Mouse (Mus musculus): ENCODE data around the gene Msmo1.

The Msmo1 gene

GRCm38 (mm10) chr8:64711544-64711943 lies 22.0 kb downstream of the Msmo1 start:
- no peak for DNase-seq (ENCODE audit: low spot score in 2 of 2)

- DNase-seq (ENCODE audit: low spot score in 2 of 2): no peak
These were observed 26.1 kb downstream of the Msmo1 start for GRCm38 (mm10) chr8:64707481-64707880.

- no peak for DNase-seq (ENCODE audit: low spot score in 2 of 2)
These were observed 30.4 kb downstream of the Msmo1 start for GRCm38 (mm10) chr8:64703191-64703590.

- DNase-seq (ENCODE audit: low spot score in 2 of 2): peak in 1 of 2 experiments; percentile 2
These were observed 40.9 kb downstream of the Msmo1 start, which contains the start of gene Cpe for GRCm38 (mm10) chr8:64692651-64693201. Cpe (minus strand) TSS chr8:64693054.

- no peak for DNase-seq (ENCODE audit: low spot score in 2 of 2)
These were observed 41.8 kb downstream of the Msmo1 start for GRCm38 (mm10) chr8:64691591-64692401.

GRCm38 (mm10) chr8:64690845-64691244 lies 42.7 kb downstream of the Msmo1 start:
- no peak for DNase-seq (ENCODE audit: low spot score in 2 of 2)

- DNase-seq (ENCODE audit: low spot score in 2 of 2): no peak
These were observed 43.3 kb downstream of the Msmo1 start for GRCm38 (mm10) chr8:64690306-64690705.

- DNase-seq (ENCODE audit: low spot score in 2 of 2): no peak
These were observed 44.9 kb downstream of the Msmo1 start for GRCm38 (mm10) chr8:64688741-64689140.

- DNase-seq (ENCODE audit: low spot score in 2 of 2): no peak
These were observed 45.4 kb downstream of the Msmo1 start for GRCm38 (mm10) chr8:64688161-64688560.

GRCm38 (mm10) chr8:64682501-64682900 lies 51.1 kb downstream of the Msmo1 start:
- no peak for DNase-seq (ENCODE audit: low spot score in 2 of 2)

- no peak for DNase-seq (ENCODE audit: low spot score in 2 of 2)
These were observed 57.2 kb downstream of the Msmo1 start for GRCm38 (mm10) chr8:64676381-64676780.

GRCm38 (mm10) chr8:64674951-64675585 lies 58.5 kb downstream of the Msmo1 start:
- DNase-seq (ENCODE audit: low spot score in 2 of 2): no peak

GRCm38 (mm10) chr8:64672920-64673319 lies 60.7 kb downstream of the Msmo1 start:
- no peak for DNase-seq (ENCODE audit: low spot score in 2 of 2)

GRCm38 (mm10) chr8:64671937-64672336 lies 61.7 kb downstream of the Msmo1 start:
- no peak for DNase-seq (ENCODE audit: low spot score in 2 of 2)

Measured in natural killer cell, adult 2 months (primary cell).